Mouse (Mus musculus) liver, embryonic 14.5 days (tissue): ENCODE results near the gene Plpp4.

ENCODE experiments used
- CTCF ChIP-seq: IDR thresholded peaks from 2 replicates; pipeline ENCODE4 v1.5.1; 2016; ENCODE audit warnings: antibody characterized with exemption, low read depth, control low read depth
- EP300 ChIP-seq: IDR thresholded peaks from 2 replicates; pipeline ENCODE4 v1.6.1; 2016; ENCODE audit warnings: antibody characterized with exemption, low read depth

DNA sequence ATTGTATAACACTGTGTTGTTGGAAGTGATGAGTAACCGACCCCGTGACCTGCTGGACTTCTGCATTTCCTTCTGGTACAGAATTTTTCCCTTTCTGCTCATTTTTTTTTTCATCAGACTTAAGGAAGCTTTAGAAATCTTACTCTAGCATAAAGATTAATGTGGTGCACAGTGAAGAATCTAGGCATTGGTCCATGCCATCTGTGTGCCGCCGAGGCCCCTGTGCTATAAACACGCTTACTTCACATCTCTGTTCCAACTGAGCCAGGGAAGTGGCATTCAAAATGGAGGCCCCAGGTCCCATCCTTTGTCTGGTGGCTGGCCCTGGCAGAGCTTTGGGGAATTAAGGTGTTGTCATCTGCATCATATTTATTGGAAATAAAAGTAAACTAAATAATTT is 44.8 kb downstream of the Plpp4 start:
- TF ChIP-seq CTCF (no peak), EP300 (no peak)
